Mouse (Mus musculus) stomach, embryonic 14.5 days (tissue): ENCODE data around the gene Sf3b3. TPM values are rescaled to one million over a fixed set of nuclear protein-coding genes. Genes with fewer than 3 reads are reported as not detected.
"Not testable (repeated sequence)": the region's sequence is repeated elsewhere in the genome, so short reads cannot be mapped to it uniquely, and the experiment has no call there.

Source experiments
- ATAC-seq: fragments of 200-750 bp; cut with Nextera tagmentation; 2 replicates; pipeline ENCODE4 v1.8.0; 2017; ENCODE audit warnings: low read depth, moderate TSS enrichment; ENCODE audit not compliant: insufficient number of reproducible peaks, insufficient read depth, low FRiP score
- H3K27ac ChIP-seq: fragments of 300-500 bp; sonication (generic); 2 replicates; pipeline ENCODE4 v1.5.1; 2014; ENCODE audit warnings: mild to moderate bottlenecking, low read length, moderate library complexity, mixed read lengths
- H3K27me3 ChIP-seq: fragments of 300-500 bp; sonication (generic); 2 replicates; pipeline ENCODE4 v1.6.1; 2014; ENCODE audit warnings: low read length, control low read depth, mixed read lengths; ENCODE audit not compliant: control insufficient read depth, insufficient read depth
- H3K36me3 ChIP-seq: fragments of 300-500 bp; sonication (generic); 2 replicates; pipeline ENCODE4 v1.6.1; 2014; ENCODE audit warnings: mild to moderate bottlenecking, control low read depth, low read length, moderate library complexity, mixed read lengths; ENCODE audit not compliant: control insufficient read depth, insufficient read depth
- H3K4me1 ChIP-seq: fragments of 300-500 bp; sonication (generic); 2 replicates; pipeline ENCODE4 v1.6.1; 2014; ENCODE audit warnings: low read length, control low read depth, mixed read lengths; ENCODE audit not compliant: control insufficient read depth, insufficient read depth
- H3K4me2 ChIP-seq: fragments of 300-500 bp; sonication (generic); replicated peaks from 2 replicates; pipeline ENCODE4 v1.6.1; 2014; ENCODE audit warnings: low read depth, low read length, control low read depth
- H3K4me3 ChIP-seq: fragments of 300-500 bp; sonication (generic); 2 replicates; pipeline ENCODE4 v1.5.1; 2014; ENCODE audit warnings: low read depth, low read length, control low read depth
- H3K9ac ChIP-seq: fragments of 300-500 bp; sonication (generic); replicated peaks from 2 replicates; pipeline ENCODE4 v1.6.1; 2014; ENCODE audit warnings: low read depth, mild to moderate bottlenecking, control low read depth, low read length, moderate library complexity, mixed read lengths
- H3K9me3 ChIP-seq: fragments of 300-500 bp; sonication (generic); 2 replicates; pipeline ENCODE4 v1.6.1; 2016; ENCODE audit warnings: low read depth, low read length, control low read depth; ENCODE audit not compliant: control insufficient read depth
- WGBS: fragments of 180-500 bp; shearing (Covaris S2); extraction: QIAGEN DNeasy Blood & Tissue Kit; methylation state at CpG from one replicate; pipeline ENCODE4 v1.1.7; 2014; 5-methylcytosine and 5-hydroxymethylcytosine counted together
- polyA plus RNA-seq: library from polyadenylated mRNA; unstranded; fragments of >200 nt; fragmentation: Nextera tagmentation; extraction: Ambion mirVana; gene quantifications from 2 replicates; pipeline ENCODE4 v1.2.1, GENCODE M21; 2014

The Sf3b3 gene
- polyA plus RNA-seq, 1 experiment from 2014 or later: 148 TPM

DNA sequence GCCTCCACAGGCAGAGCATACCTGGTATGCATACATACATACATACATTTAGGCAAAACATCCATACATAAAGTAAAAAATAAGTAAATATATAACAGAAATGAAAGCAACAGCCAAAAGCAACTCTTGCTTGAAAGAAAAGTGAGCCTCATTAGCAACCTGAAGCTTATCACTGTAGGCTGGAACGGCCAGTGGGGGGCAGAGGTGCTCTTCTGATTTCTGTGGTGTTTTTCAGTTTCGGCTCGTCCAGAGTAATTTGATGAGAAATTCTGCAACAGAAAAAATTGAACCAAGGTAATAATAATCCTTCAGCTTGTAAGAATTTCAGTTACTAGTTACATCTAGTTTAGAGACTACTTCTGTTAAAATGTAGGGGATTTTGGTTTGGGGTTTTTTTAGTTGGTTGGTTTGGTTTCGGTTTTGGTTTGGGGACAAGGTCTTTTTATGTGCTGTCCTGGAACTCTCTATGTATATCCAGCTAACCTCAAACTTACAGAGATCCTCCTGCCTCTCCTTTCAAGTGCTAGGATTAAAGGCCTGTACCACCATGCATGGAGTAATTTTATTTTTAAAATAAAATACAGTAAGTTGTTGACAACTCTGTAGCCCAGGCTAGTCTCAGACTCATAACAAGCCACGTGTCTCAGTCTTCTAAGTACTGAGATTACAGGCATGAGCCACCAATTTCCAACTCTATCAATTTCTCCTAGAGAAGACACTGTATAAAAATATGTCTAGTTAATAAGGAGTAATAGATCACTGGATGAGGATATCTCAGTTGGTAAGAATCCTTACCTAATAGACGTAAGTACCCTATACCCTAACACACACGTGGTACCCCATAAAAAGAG, 13.3 kb upstream of the Sf3b3 start:
- no peaks in the 10 kb centered on the region for H3K27me3 ChIP-seq
- H3K27ac ChIP-seq: no peak overlapping the region
- no peak overlapping the region for H3K4me2 ChIP-seq
- H3K4me3 ChIP-seq: no peak overlapping the region
- peaks cover 73% of the 10 kb centered on the region for H3K36me3 ChIP-seq
- no peak overlapping the region for H3K9ac ChIP-seq
- H3K4me1 ChIP-seq: no peaks in the 10 kb centered on the region
- ATAC-seq: no peak
- 80% methylated on average over 7 of the region's 7 CpGs for WGBS
- no peaks in the 10 kb centered on the region for H3K9me3 ChIP-seq

- H3K4me1 ChIP-seq: no peaks in the 10 kb centered on the region
- no peak for ATAC-seq
- no peak overlapping the region for H3K27ac ChIP-seq
- peaks cover 73% of the 10 kb centered on the region for H3K36me3 ChIP-seq
- no peak overlapping the region for H3K4me2 ChIP-seq
- H3K9me3 ChIP-seq: no peaks in the 10 kb centered on the region
- no peak overlapping the region for H3K9ac ChIP-seq
- H3K27me3 ChIP-seq: no peaks in the 10 kb centered on the region
- H3K4me3 ChIP-seq: no peak overlapping the region
- 91% methylated on average over 4 of the region's 5 CpGs for WGBS
Measured at GRCm38 (mm10) chr8:110856760-110857461, 10.3 kb upstream of the Sf3b3 start.

DNA sequence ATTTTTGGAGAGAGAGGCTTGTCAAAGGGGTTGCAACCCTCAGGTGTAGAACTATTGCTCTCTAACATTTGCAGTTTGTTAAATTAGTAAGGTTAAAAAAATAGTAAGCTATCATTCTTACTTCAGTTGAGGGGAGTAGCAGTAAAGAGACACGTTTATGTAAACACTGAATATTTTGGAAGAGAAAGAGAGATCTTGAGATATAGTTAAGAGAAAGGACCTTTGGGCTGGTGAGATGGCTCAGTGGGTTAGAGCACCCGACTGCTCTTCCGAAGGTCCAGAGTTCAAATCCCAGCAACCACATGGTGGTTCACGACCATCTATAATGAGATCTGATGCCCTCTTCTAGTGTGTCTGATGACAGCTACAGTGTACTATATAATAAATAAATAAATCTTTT, 9.5 kb upstream of the Sf3b3 start:
- H3K36me3 ChIP-seq: peaks cover 75% of the 10 kb centered on the region
- not testable (repeated sequence) for H3K9me3 ChIP-seq, H3K9ac ChIP-seq, H3K4me3 ChIP-seq, ATAC-seq, H3K4me1 ChIP-seq, H3K27me3 ChIP-seq, H3K4me2 ChIP-seq, H3K27ac ChIP-seq
- 90% methylated on average over 3 of the region's 4 CpGs for WGBS

DNA sequence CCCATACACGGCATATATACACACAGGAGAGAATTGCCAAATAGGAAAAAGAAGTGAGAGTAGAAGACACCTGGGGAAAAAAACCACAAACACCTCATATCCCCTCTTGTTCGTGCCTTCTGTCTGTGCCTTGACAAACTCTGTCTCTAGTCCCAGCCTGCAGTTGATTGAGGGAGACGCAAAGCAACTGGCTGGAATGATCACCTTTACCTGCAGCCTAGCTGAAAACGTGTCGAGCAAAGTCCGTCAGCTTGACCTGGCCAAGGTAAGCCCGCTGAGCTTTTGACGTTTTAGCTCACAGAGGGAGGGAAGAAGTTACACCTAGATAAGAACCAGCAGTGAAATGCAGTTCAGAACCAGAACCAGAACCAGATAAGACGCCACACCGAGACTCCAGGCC, 4.6 kb upstream of the Sf3b3 start:
- H3K4me1 ChIP-seq: 0 out of 2 replicates have a peak, but pooled peaks cover 5% of the 10 kb centered on the region
- H3K27me3 ChIP-seq: no peaks in the 10 kb centered on the region
- H3K36me3 ChIP-seq: peaks cover 48% of the 10 kb centered on the region
- no peak overlapping the region for H3K4me2 ChIP-seq
- ATAC-seq: no peak
- H3K9me3 ChIP-seq: no peaks in the 10 kb centered on the region
- 92% methylated on average over 10 of the region's 10 CpGs for WGBS
- no peak overlapping the region for H3K9ac ChIP-seq
- no peak overlapping the region for H3K4me3 ChIP-seq
- no peak overlapping the region for H3K27ac ChIP-seq

- Histone ChIP-seq H3K4me2 (peak overlapping the region; percentile 65), H3K27ac (no peak overlapping the region), H3K36me3 (peaks cover 50% of the 10 kb centered on the region), H3K4me3 (peak overlapping the region; percentile 75), H3K4me1 (0 out of 2 replicates have a peak, but pooled peaks cover 9% of the 10 kb centered on the region), H3K9me3 (no peaks in the 10 kb centered on the region), H3K27me3 (no peaks in the 10 kb centered on the region), H3K9ac (peak overlapping the region; percentile 73; the same call in 1 of the 2 replicates)
- WGBS: 59% methylated on average over 14 of the region's 14 CpGs
- no peak for ATAC-seq
Measured at GRCm38 (mm10) chr8:110847645-110848495, 1.3 kb upstream of the Sf3b3 start.

- Histone ChIP-seq H3K4me2 (peak overlapping the region; percentile 65), H3K9me3 (no peaks in the 10 kb centered on the region), H3K9ac (peak overlapping the region; percentile 73), H3K36me3 (peaks cover 50% of the 10 kb centered on the region), H3K27me3 (no peaks in the 10 kb centered on the region), H3K4me3 (peak overlapping the region; percentile 75), H3K27ac (peak overlapping the region; percentile 72; the same call in 1 of the 2 replicates), H3K4me1 (0 out of 2 replicates have a peak, but pooled peaks cover 9% of the 10 kb centered on the region)
- 0 out of 2 replicates have a peak, but pooled peaks have one; percentile 11 for ATAC-seq
- WGBS: 2% methylated on average over 13 of the region's 13 CpGs
Measured at GRCm38 (mm10) chr8:110847171-110847549, 573 bp upstream of the Sf3b3 start.

DNA sequence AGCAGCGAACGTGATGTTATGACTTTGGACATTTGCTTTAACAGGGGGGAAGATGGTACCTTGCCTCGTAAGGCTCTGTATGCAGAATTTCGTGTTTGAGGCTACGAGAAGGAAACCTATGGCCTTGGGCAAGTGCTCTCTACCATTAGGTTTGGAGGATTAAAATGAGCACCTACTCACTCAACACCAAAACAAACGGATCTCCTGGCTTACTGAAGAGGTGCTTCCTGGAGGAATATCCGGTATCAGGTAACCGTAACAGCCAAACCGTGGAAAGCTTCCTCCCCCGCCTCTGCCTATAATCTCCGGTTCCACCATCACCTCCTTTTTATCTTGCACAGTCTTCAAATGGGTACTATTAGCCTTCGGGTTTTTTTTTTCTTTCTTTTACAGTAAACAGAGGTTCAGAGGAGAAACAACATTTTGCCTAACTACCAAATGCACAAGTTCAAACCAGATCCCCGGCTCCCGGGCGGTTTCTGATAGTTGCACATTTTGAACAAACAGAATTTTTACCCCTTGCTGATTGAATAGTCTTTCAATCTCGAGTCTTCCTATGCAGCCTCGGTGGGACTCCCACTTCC, 674 bp downstream of the Sf3b3 start:
- H3K27ac ChIP-seq: peak overlapping the region; percentile 72
- ATAC-seq: no peak
- H3K4me3 ChIP-seq: peak overlapping the region; percentile 75
- WGBS: 9% methylated on average over 17 of the region's 17 CpGs
- 0 out of 2 replicates have a peak, but pooled peaks cover 9% of the 10 kb centered on the region for H3K4me1 ChIP-seq
- peak overlapping the region; percentile 96 for H3K9ac ChIP-seq
- peak overlapping the region; percentile 89 for H3K4me2 ChIP-seq
- H3K27me3 ChIP-seq: no peaks in the 10 kb centered on the region
- H3K9me3 ChIP-seq: no peaks in the 10 kb centered on the region
- peaks cover 49% of the 10 kb centered on the region for H3K36me3 ChIP-seq
